Mouse (Mus musculus) bone marrow, adult 2 months (tissue): ENCODE measurements around the gene Clcnkb.

ENCODE experiments used
- CTCF ChIP-seq: fragments of 200-500 bp; IDR thresholded peaks from 2 replicates; pipeline ENCODE4 v1.5.1; 2011; ENCODE audit warnings: low read length, control low read depth; ENCODE audit not compliant: control insufficient read depth, insufficient read depth
- POLR2A ChIP-seq: fragments of 200-500 bp; IDR thresholded peaks from 2 replicates; pipeline ENCODE4 v1.6.1; 2011; ENCODE audit warnings: low read depth, mild to moderate bottlenecking, control low read depth, low read length, borderline replicate concordance; ENCODE audit not compliant: control insufficient read depth

- TF ChIP-seq POLR2A (no peak), CTCF (no peak)
Observed at GRCm38 (mm10) chr4:141426796-141427745, 11.3 kb upstream of the Clcnkb start.
